Mouse (Mus musculus) myocyte (in vitro differentiated cells): Measurements from ENCODE around the gene Actn1. TPM values are rescaled to one million over a fixed set of nuclear protein-coding genes. Genes with fewer than 3 reads are reported as not detected.

Experiments used
- H3K27me3 ChIP-seq: one replicate; pipeline ENCODE4 v1.6.1; 2011; ENCODE audit not compliant: control insufficient read depth, insufficient read depth, insufficient read length
- H3K36me3 ChIP-seq: one replicate; pipeline ENCODE4 v1.6.1; 2011; ENCODE audit not compliant: control insufficient read depth, insufficient read depth
- H3K4me2 ChIP-seq: one replicate; pipeline ENCODE4 v1.6.1; 2011; ENCODE audit warnings: low read depth, control low read depth
- H3K4me3 ChIP-seq: one replicate; pipeline ENCODE4 v1.5.1; 2011; ENCODE audit warnings: mild to moderate bottlenecking, control low read depth, moderate library complexity
- H3K79me2 ChIP-seq: one replicate; pipeline ENCODE4 v1.6.1; 2011; ENCODE audit not compliant: control insufficient read depth, insufficient read depth
- H3ac ChIP-seq: one replicate; pipeline ENCODE4 v1.6.1; 2011; ENCODE audit not compliant: control insufficient read depth, insufficient read length
- CEBPB ChIP-seq: IDR thresholded peaks from 2 replicates; pipeline ENCODE4 v1.6.1; 2011; ENCODE audit warnings: mild to moderate bottlenecking, moderate library complexity; ENCODE audit not compliant: poor library complexity, insufficient read depth, severe bottlenecking
- E2F4 ChIP-seq: IDR thresholded peaks from one replicate; pipeline ENCODE4 v1.6.1; 2011; ENCODE audit warnings: mild to moderate bottlenecking, control low read depth, moderate library complexity; ENCODE audit not compliant: insufficient read depth
- MAX ChIP-seq: IDR thresholded peaks from one replicate; pipeline ENCODE4 v1.6.1; 2011; ENCODE audit warnings: low read depth, mild to moderate bottlenecking, control low read depth
- MYOD1 ChIP-seq, 3 experiments: IDR thresholded peaks; one replicate each; pipeline ENCODE4 v1.6.1; 2011; ENCODE audit warnings: control low read depth in 2 of 3, low read depth in 2 of 3, mild to moderate bottlenecking in 2 of 3, moderate library complexity in 1 of 3; ENCODE audit not compliant: insufficient read length in 2 of 3, control insufficient read depth in 1 of 3
- MYOG ChIP-seq, 3 experiments: IDR thresholded peaks; one replicate each; pipeline ENCODE4 v1.6.1; 2011; ENCODE audit warnings: control low read depth in 2 of 3, low read depth in 2 of 3, mild to moderate bottlenecking in 2 of 3; ENCODE audit not compliant: insufficient read length in 2 of 3, control insufficient read depth in 1 of 3, insufficient read depth in 1 of 3
- POLR2A ChIP-seq: IDR thresholded peaks from one replicate; pipeline ENCODE4 v1.6.1; 2011; ENCODE audit warnings: low read depth, mild to moderate bottlenecking, control low read depth, moderate library complexity; ENCODE audit not compliant: insufficient read length
- POLR2AphosphoS2 ChIP-seq: IDR thresholded peaks from one replicate; pipeline ENCODE4 v1.6.1; 2011; ENCODE audit warnings: low read depth, control low read depth; ENCODE audit not compliant: insufficient read length
- REST ChIP-seq: IDR thresholded peaks from one replicate; pipeline ENCODE4 v1.6.1; 2011; ENCODE audit warnings: mild to moderate bottlenecking, control low read depth, moderate library complexity; ENCODE audit not compliant: insufficient read depth, insufficient read length
- SRF ChIP-seq: IDR thresholded peaks from one replicate; pipeline ENCODE4 v1.6.1; 2011; ENCODE audit warnings: low read depth; ENCODE audit not compliant: control insufficient read depth, insufficient read length
- TCF12 ChIP-seq: IDR thresholded peaks from one replicate; pipeline ENCODE4 v1.6.1; 2011; ENCODE audit warnings: mild to moderate bottlenecking, control low read depth; ENCODE audit not compliant: poor library complexity, insufficient read depth, severe bottlenecking
- TCF3 ChIP-seq: IDR thresholded peaks from one replicate; pipeline ENCODE4 v1.6.1; 2011; ENCODE audit warnings: low read depth, control low read depth; ENCODE audit not compliant: insufficient read length
- USF1 ChIP-seq: IDR thresholded peaks from one replicate; pipeline ENCODE4 v1.6.1; 2011; ENCODE audit warnings: low read depth, mild to moderate bottlenecking, control low read depth, moderate library complexity
- polyA plus RNA-seq: library from polyadenylated mRNA; unstranded; fragments of >200 nt; fragmentation: generic; extraction: Trizol; gene quantifications from one replicate; pipeline ENCODE4 v1.2.1, GENCODE M21; 2012; ENCODE audit warnings: missing spikeins

The Actn1 gene
- polyA plus RNA-seq, 1 experiment: 166 TPM

GRCm38 (mm10) chr12:80146227-80147223 lies 113.6 kb downstream of the Actn1 start:
- H3K4me3 ChIP-seq: no peak overlapping the region
- TF ChIP-seq SRF: no peak
- TF ChIP-seq MYOD1 (IDR thresholded peaks at IDR 0.05; ENCODE audit: control insufficient read depth in 1 of 3, insufficient read length in 2 of 3, low read depth in 2 of 3): no peak
- TF ChIP-seq TCF3: no peak
- no peak for TF ChIP-seq POLR2AphosphoS2
- no peak for TF ChIP-seq USF1
- no peak for TF ChIP-seq REST
- TF ChIP-seq MAX: no peak
- TF ChIP-seq MYOG (IDR thresholded peaks at IDR 0.05; ENCODE audit: control insufficient read depth in 1 of 3, insufficient read depth in 1 of 3, insufficient read length in 2 of 3, low read depth in 2 of 3): no peak
- TF ChIP-seq POLR2A: no peak
- no peak for TF ChIP-seq TCF12
- TF ChIP-seq CEBPB: no peak
- no peak for TF ChIP-seq E2F4

GRCm38 (mm10) chr12:80145365-80145764 lies 114.8 kb downstream of the Actn1 start:
- no peak overlapping the region for H3ac ChIP-seq
- no peaks in the 10 kb centered on the region for H3K79me2 ChIP-seq
- TF ChIP-seq SRF (no peak), TCF12 (no peak), USF1 (no peak), TCF3 (no peak)

More at GRCm38 (mm10) chr12:80146227-80147223, 113.6 kb downstream of the Actn1 start:
- Histone ChIP-seq H3K36me3 (no peaks in the 10 kb centered on the region), H3K4me2 (peak overlapping the region; percentile 42), H3K79me2 (no peaks in the 10 kb centered on the region), H3ac (no peak overlapping the region), H3K27me3 (no peaks in the 10 kb centered on the region)

GRCm38 (mm10) chr12:80144846-80145245 lies 115.3 kb downstream of the Actn1 start:
- no peak overlapping the region for H3ac ChIP-seq
- no peak overlapping the region for H3K4me3 ChIP-seq
- H3K27me3 ChIP-seq: no peaks in the 10 kb centered on the region
- TF ChIP-seq MYOD1 (IDR thresholded peaks at IDR 0.05; ENCODE audit: control insufficient read depth in 1 of 3, insufficient read length in 2 of 3, low read depth in 2 of 3) (no peak), MYOG (IDR thresholded peaks at IDR 0.05; ENCODE audit: control insufficient read depth in 1 of 3, insufficient read depth in 1 of 3, insufficient read length in 2 of 3, low read depth in 2 of 3) (no peak), TCF3 (no peak), REST (no peak)
- H3K4me2 ChIP-seq: no peak overlapping the region
- no peaks in the 10 kb centered on the region for H3K79me2 ChIP-seq
- no peaks in the 10 kb centered on the region for H3K36me3 ChIP-seq

More at GRCm38 (mm10) chr12:80145365-80145764, 114.8 kb downstream of the Actn1 start:
- no peak overlapping the region for H3K4me2 ChIP-seq
- no peaks in the 10 kb centered on the region for H3K36me3 ChIP-seq
- no peaks in the 10 kb centered on the region for H3K27me3 ChIP-seq
- no peak overlapping the region for H3K4me3 ChIP-seq

- H3K79me2 ChIP-seq: no peaks in the 10 kb centered on the region
- no peaks in the 10 kb centered on the region for H3K27me3 ChIP-seq
- H3K4me2 ChIP-seq: peak overlapping the region; percentile 31
- TF ChIP-seq MYOG (IDR thresholded peaks at IDR 0.05; ENCODE audit: control insufficient read depth in 1 of 3, insufficient read depth in 1 of 3, insufficient read length in 2 of 3, low read depth in 2 of 3) (no peak), REST (no peak), USF1 (no peak), TCF12 (no peak), MAX (no peak), POLR2AphosphoS2 (no peak), CEBPB (no peak)
- no peaks in the 10 kb centered on the region for H3K36me3 ChIP-seq
- H3K4me3 ChIP-seq: no peak overlapping the region
- no peak overlapping the region for H3ac ChIP-seq
These were observed 118.7 kb downstream of the Actn1 start for GRCm38 (mm10) chr12:80141470-80141869.

- Histone ChIP-seq H3K36me3 (no peaks in the 10 kb centered on the region), H3K4me2 (peak overlapping the region; percentile 31), H3K27me3 (no peaks in the 10 kb centered on the region), H3ac (no peak overlapping the region), H3K79me2 (no peaks in the 10 kb centered on the region), H3K4me3 (no peak overlapping the region)
- TF ChIP-seq POLR2A (no peak), POLR2AphosphoS2 (no peak), USF1 (no peak), MYOD1 (IDR thresholded peaks at IDR 0.05; ENCODE audit: control insufficient read depth in 1 of 3, insufficient read length in 2 of 3, low read depth in 2 of 3) (no peak), CEBPB (no peak), E2F4 (no peak), TCF12 (no peak), REST (no peak), SRF (no peak), MAX (no peak), TCF3 (no peak), MYOG (IDR thresholded peaks at IDR 0.05; ENCODE audit: control insufficient read depth in 1 of 3, insufficient read depth in 1 of 3, insufficient read length in 2 of 3, low read depth in 2 of 3) (no peak)
These were observed 119.2 kb downstream of the Actn1 start for GRCm38 (mm10) chr12:80141011-80141410.
